Mouse (Mus musculus) lung, adult 10 weeks (tissue): ENCODE results near the gene Btbd2. TPM values are rescaled to one million over a fixed set of nuclear protein-coding genes. Genes with fewer than 3 reads are reported as not detected.

ENCODE experiments used
- polyA plus RNA-seq: library from polyadenylated mRNA; stranded (reverse); fragments of 350-450 nt; fragmentation: Illumina TruSeq; extraction: RNeasy Lipid Tissue Mini Kit (QIAGEN cat#74804); gene quantifications from one replicate; pipeline ENCODE4 v1.2.3, GENCODE M21; 2014; ENCODE audit warnings: low read depth, low replicate concordance; ENCODE audit not compliant: insufficient read depth

The Btbd2 gene
- polyA plus RNA-seq: 24.0 TPM

GRCm38 (mm10) chr10:80656863-80657623, at the start of gene Btbd2:
TSS of gene Btbd2 (minus strand) at chr10:80657071.

GRCm38 (mm10) chr10:80701721-80702535, 45.1 kb upstream of the Btbd2 start, which contains the start of the genes Mob3a and Izumo4:
TSS of gene Mob3a (minus strand) at chr10:80701977.
TSS of gene Izumo4 (plus strand) at chr10:80702184.

GRCm38 (mm10) chr10:80677942-80678436, 21.1 kb upstream of the Btbd2 start, which contains the start of gene Mknk2:
TSS of gene Mknk2 (minus strand) at chr10:80678112.

GRCm38 (mm10) chr10:80622661-80623456, 34.0 kb downstream of the Btbd2 start, which contains the start of gene Csnk1g2:
TSS of gene Csnk1g2 (plus strand) at chr10:80622838.

GRCm38 (mm10) chr10:80605721-80606120, 51.1 kb downstream of the Btbd2 start, which contains the start of gene Gm49322:
TSS of gene Gm49322 (plus strand) at chr10:80606021.

GRCm38 (mm10) chr10:80602698-80603325, 54.1 kb downstream of the Btbd2 start, which contains the start of the genes Scamp4 and Adat3:
TSS of gene Scamp4 (plus strand) at chr10:80602872.
TSS of gene Adat3 (plus strand) at chr10:80602880.

Other genes starting within 250 kb of the Btbd2 start
- 25.1 TPM for gene Tcf3, start 223.4 kb downstream of the Btbd2 start, polyA plus RNA-seq
- not detected for gene Onecut3, start 162.2 kb downstream of the Btbd2 start, polyA plus RNA-seq
- gene Atp8b3, start 117.9 kb downstream of the Btbd2 start, polyA plus RNA-seq: not detected
- 10.9 TPM for gene Rexo1, start 95.5 kb downstream of the Btbd2 start, polyA plus RNA-seq
- gene Klf16, start 79.8 kb downstream of the Btbd2 start, polyA plus RNA-seq: 10.0 TPM
- gene Abhd17a, start 66.7 kb downstream of the Btbd2 start, polyA plus RNA-seq: 63.0 TPM
- 39.5 TPM for gene Scamp4, start 54.2 kb downstream of the Btbd2 start, polyA plus RNA-seq
- 1.3 TPM for gene Adat3, start 54.2 kb downstream of the Btbd2 start, polyA plus RNA-seq
- 0.44 TPM for gene Gm49322, start 51.0 kb downstream of the Btbd2 start, polyA plus RNA-seq
- gene Csnk1g2, start 34.2 kb downstream of the Btbd2 start, polyA plus RNA-seq: 98.5 TPM
- gene Mknk2, start 21.0 kb upstream of the Btbd2 start, polyA plus RNA-seq: 80.0 TPM
- 23.9 TPM for gene Mob3a, start 44.9 kb upstream of the Btbd2 start, polyA plus RNA-seq
- 26.3 TPM for gene Izumo4, start 45.1 kb upstream of the Btbd2 start, polyA plus RNA-seq
- 26.6 TPM for gene Ap3d1, start 85.2 kb upstream of the Btbd2 start, polyA plus RNA-seq
- gene Dot1l, start 98.1 kb upstream of the Btbd2 start, polyA plus RNA-seq: 6.0 TPM
- 19.4 TPM for gene Sf3a2, start 141.1 kb upstream of the Btbd2 start, polyA plus RNA-seq
- 47.8 TPM for gene Plekhj1, start 141.6 kb upstream of the Btbd2 start, polyA plus RNA-seq
- gene Amh, start 148.2 kb upstream of the Btbd2 start, polyA plus RNA-seq: 0.19 TPM
- not detected for gene Jsrp1, start 156.4 kb upstream of the Btbd2 start, polyA plus RNA-seq
- gene Oaz1, start 169.6 kb upstream of the Btbd2 start, polyA plus RNA-seq: 1,024 TPM
- gene Lingo3, start 187.0 kb upstream of the Btbd2 start, polyA plus RNA-seq: not detected
- 119 TPM for gene Lsm7, start 198.1 kb upstream of the Btbd2 start, polyA plus RNA-seq
- 9.4 TPM for gene Sppl2b, start 198.2 kb upstream of the Btbd2 start, polyA plus RNA-seq
- gene Tmprss9, start 214.8 kb upstream of the Btbd2 start, polyA plus RNA-seq: not detected
- 173 TPM for gene Timm13, start 243.9 kb upstream of the Btbd2 start, polyA plus RNA-seq